Mouse (Mus musculus) ES-Bruce4 (cell line): ENCODE results near the gene Tmbim1.

Experiments used
- CTCF ChIP-seq: IDR thresholded peaks from one replicate; pipeline ENCODE4 v1.8.1; 2011; ENCODE audit warnings: low read depth, low read length
- EP300 ChIP-seq: IDR thresholded peaks from 2 replicates; pipeline ENCODE4 v1.6.1; 2011; ENCODE audit warnings: low read depth, low read length; ENCODE audit not compliant: insufficient read depth
- POLR2A ChIP-seq: IDR thresholded peaks from one replicate; pipeline ENCODE4 v1.8.1; 2011; ENCODE audit warnings: low read length; ENCODE audit not compliant: insufficient read depth

- no peak for TF ChIP-seq POLR2A
- no peak for TF ChIP-seq CTCF
- TF ChIP-seq EP300 = no peak
These were observed 59.9 kb downstream of the Tmbim1 start for GRCm38 (mm10) chr1:74245525-74245924.
